Mouse (Mus musculus): ENCODE measurements around the gene Arid2. TPM values are rescaled to one million over a fixed set of nuclear protein-coding genes. Genes with fewer than 3 reads are reported as not detected.
"Not testable (repeated sequence)": the region's sequence is repeated elsewhere in the genome, so short reads cannot be mapped to it uniquely, and the experiment has no call there.

Arid2 gene
- polyA plus RNA-seq, 1 experiment from 2014 or later = 38.7 TPM

DNA sequence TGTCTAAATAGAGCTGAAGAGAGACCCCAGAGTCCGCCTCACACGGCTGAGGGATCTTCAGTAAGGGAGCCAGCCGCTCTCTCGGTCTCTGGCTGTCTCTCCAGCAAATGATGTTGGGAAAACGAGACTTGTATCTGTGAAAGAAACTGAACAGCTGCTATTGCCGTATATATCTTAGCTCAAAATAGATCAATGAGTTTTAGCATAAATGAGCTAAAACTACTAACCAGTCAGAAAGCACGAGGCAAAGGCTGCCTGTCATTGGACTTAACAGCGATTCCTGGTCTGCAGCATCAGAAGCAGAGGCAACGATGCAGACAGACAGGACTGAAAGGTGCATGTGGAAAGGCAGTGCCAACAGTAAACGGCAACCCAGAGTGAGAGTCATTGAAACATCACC is 111.0 kb downstream of the Arid2 start:
- no peak overlapping the region for H3K4me3 ChIP-seq (replicated peaks)
- H3K4me2 ChIP-seq = no peak overlapping the region
- 91% methylated on average over 10 of the region's 10 CpGs for WGBS
- ATAC-seq (ENCODE audit: low FRiP score) = no peak
- no peak overlapping the region for H3K9ac ChIP-seq
- H3K27ac ChIP-seq = no peak overlapping the region
- H3K4me1 ChIP-seq = no peaks in the 10 kb centered on the region
- no peaks in the 10 kb centered on the region for H3K9me3 ChIP-seq
- H3K27me3 ChIP-seq = no peaks in the 10 kb centered on the region
- H3K36me3 ChIP-seq (replicated peaks) = peaks cover 61% of the 10 kb centered on the region

DNA sequence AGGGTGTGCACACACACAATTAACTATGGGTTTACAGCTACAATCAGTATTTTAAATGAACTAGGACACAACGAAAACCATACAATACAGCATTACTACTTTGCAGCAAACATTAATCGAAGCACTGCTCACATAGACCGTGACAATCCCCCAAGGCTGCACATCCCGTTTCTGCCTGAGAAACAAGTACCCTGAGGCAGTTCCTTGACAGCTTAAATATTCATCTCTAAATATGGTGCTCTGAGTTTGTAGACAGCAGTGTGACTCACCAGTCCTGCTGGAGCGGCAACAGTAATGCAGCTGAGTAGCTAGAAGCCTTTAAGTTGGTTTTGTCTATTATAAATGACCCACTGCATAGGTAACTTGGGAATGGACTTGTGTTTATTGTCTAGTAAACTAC is 118.2 kb downstream of the Arid2 start:
- Histone ChIP-seq H3K4me2 (no peak overlapping the region), H3K36me3 (replicated peaks) (peaks cover 31% of the 10 kb centered on the region), H3K4me1 (no peaks in the 10 kb centered on the region), H3K4me3 (replicated peaks) (no peak overlapping the region), H3K27ac (no peak overlapping the region), H3K9me3 (no peaks in the 10 kb centered on the region), H3K9ac (no peak overlapping the region), H3K27me3 (no peaks in the 10 kb centered on the region)
- ATAC-seq (ENCODE audit: low FRiP score) = no peak
- WGBS = 94% methylated on average over 5 of the region's 5 CpGs

GRCm38 (mm10) chr15:96406253-96406652 is 118.9 kb downstream of the Arid2 start:
- Histone ChIP-seq H3K27me3 (no peaks in the 10 kb centered on the region), H3K27ac (no peak overlapping the region), H3K36me3 (replicated peaks) (peaks cover 33% of the 10 kb centered on the region), H3K9me3 (no peaks in the 10 kb centered on the region), H3K9ac (no peak overlapping the region), H3K4me2 (no peak overlapping the region), H3K4me3 (replicated peaks) (no peak overlapping the region), H3K4me1 (no peaks in the 10 kb centered on the region)
- WGBS = 85% methylated on average over 4 of the region's 4 CpGs
- ATAC-seq (ENCODE audit: low FRiP score) = no peak

GRCm38 (mm10) chr15:96407151-96407550 is 119.8 kb downstream of the Arid2 start:
- Histone ChIP-seq H3K36me3 (replicated peaks) (peaks cover 35% of the 10 kb centered on the region), H3K27me3 (no peaks in the 10 kb centered on the region), H3K27ac (no peak overlapping the region), H3K9ac (no peak overlapping the region), H3K9me3 (no peaks in the 10 kb centered on the region), H3K4me1 (no peaks in the 10 kb centered on the region), H3K4me2 (no peak overlapping the region), H3K4me3 (replicated peaks) (no peak overlapping the region)
- no peak for ATAC-seq (ENCODE audit: low FRiP score)
- 84% methylated on average over 2 of the region's 2 CpGs for WGBS

DNA sequence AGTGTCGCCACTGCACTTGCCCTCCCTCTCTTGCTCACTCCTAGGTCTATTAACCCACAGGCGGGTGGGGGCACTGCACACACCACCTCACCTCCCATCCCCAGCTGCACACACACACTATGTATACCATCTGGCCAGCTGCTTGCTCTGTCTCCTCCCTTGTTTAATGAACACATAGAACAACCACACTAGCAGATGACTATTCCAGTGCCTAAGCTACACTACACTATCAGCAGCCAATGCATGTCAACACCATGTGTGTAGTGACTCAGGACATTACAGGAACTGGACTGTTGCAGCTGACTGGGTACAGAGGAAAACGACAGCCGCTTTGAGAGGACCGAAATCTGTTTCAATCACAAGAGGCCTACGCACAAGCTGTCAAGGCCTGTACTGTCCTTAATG is 121.4 kb downstream of the Arid2 start:
- Histone ChIP-seq H3K36me3 (replicated peaks) (peaks cover 43% of the 10 kb centered on the region), H3K4me1 (no peaks in the 10 kb centered on the region), H3K4me3 (replicated peaks) (no peak overlapping the region), H3K27me3 (no peaks in the 10 kb centered on the region), H3K27ac (no peak overlapping the region), H3K4me2 (no peak overlapping the region), H3K9me3 (no peaks in the 10 kb centered on the region), H3K9ac (no peak overlapping the region)
- WGBS = 93% methylated on average over 6 of the region's 6 CpGs
- peak; percentile 39; the same call in 1 of the 2 replicates for ATAC-seq (ENCODE audit: low FRiP score)

DNA sequence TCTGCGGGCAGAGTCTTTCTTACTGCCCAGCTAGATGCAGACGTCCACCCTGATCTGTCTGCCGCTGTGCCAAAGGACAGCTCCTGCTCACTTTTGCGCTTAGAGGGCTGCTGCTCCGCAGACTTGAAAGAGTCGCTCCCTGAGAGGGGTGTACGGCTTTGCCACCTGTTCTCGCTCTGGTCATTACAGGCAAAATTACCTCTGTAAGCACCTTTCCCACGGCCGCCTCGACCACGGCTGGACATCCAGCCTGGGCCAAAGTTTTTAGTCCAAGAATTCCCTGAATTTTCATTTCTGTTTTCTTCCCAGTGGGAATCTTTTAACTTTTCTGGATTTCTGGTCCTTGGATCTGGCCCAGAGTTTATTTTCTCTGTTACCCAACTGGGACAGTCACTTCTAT is 130.8 kb downstream of the Arid2 start:
- 96% methylated on average over 12 of the region's 12 CpGs for WGBS
- Histone ChIP-seq H3K9me3 (no peaks in the 10 kb centered on the region), H3K4me2 (no peak overlapping the region)

GRCm38 (mm10) chr15:96419920-96420319 is 132.6 kb downstream of the Arid2 start:
- H3K36me3 ChIP-seq (replicated peaks) = peaks cover 69% of the 10 kb centered on the region
- no peaks in the 10 kb centered on the region for H3K9me3 ChIP-seq
- no peaks in the 10 kb centered on the region for H3K27me3 ChIP-seq
- no peak overlapping the region for H3K9ac ChIP-seq
- 94% methylated on average over 8 of the region's 8 CpGs for WGBS
- no peak overlapping the region for H3K27ac ChIP-seq
- ATAC-seq (ENCODE audit: low FRiP score) = no peak
- no peaks in the 10 kb centered on the region for H3K4me1 ChIP-seq
- H3K4me2 ChIP-seq = no peak overlapping the region
- no peak overlapping the region for H3K4me3 ChIP-seq (replicated peaks)

More for the DNA sequence above, 130.8 kb downstream of the Arid2 start:
- Histone ChIP-seq H3K4me3 (replicated peaks) (no peak overlapping the region), H3K36me3 (replicated peaks) (peaks cover 86% of the 10 kb centered on the region), H3K27ac (no peak overlapping the region), H3K27me3 (no peaks in the 10 kb centered on the region), H3K4me1 (no peaks in the 10 kb centered on the region), H3K9ac (no peak overlapping the region)
- ATAC-seq (ENCODE audit: low FRiP score) = no peak

GRCm38 (mm10) chr15:96434202-96434601 is 146.9 kb downstream of the Arid2 start:
- no peak overlapping the region for H3K4me2 ChIP-seq
- no peaks in the 10 kb centered on the region for H3K4me1 ChIP-seq
- H3K4me3 ChIP-seq (replicated peaks) = no peak overlapping the region
- no peak overlapping the region for H3K27ac ChIP-seq
- no peak overlapping the region for H3K9ac ChIP-seq
- peaks cover 53% of the 10 kb centered on the region for H3K36me3 ChIP-seq (replicated peaks)
- no peak for ATAC-seq (ENCODE audit: low FRiP score)
- H3K9me3 ChIP-seq = 0 out of 2 replicates have a peak, but pooled peaks cover 4% of the 10 kb centered on the region
- 87% methylated on average over 1 of the region's 1 CpGs for WGBS
- no peaks in the 10 kb centered on the region for H3K27me3 ChIP-seq

- not testable (repeated sequence) for H3K4me1 ChIP-seq; H3K9ac ChIP-seq; H3K27ac ChIP-seq; ATAC-seq (ENCODE audit: low FRiP score); H3K9me3 ChIP-seq; H3K27me3 ChIP-seq; H3K4me2 ChIP-seq; H3K4me3 ChIP-seq (replicated peaks)
- 84% methylated on average over 6 of the region's 6 CpGs for WGBS
- H3K36me3 ChIP-seq (replicated peaks) = peaks cover 17% of the 10 kb centered on the region
Measured at GRCm38 (mm10) chr15:96441480-96441879, 154.2 kb downstream of the Arid2 start.

DNA sequence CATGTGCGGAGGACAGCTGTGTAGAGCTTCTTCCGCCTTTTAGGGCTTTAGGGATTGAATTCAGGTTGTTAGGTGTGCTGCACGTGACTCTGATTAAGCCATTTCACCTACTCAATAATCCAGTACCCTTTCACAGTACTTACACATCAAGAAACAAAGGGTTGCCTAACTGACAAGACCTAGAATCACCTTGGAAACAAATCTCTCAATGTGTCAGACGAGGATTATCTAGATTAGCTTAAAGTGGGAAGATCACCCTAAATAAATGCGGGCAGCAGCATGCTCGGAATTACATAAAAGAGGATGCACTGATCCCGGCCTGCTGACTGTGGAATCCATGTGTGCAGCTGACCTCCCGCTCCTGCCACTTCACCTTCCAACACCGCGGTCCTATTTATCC is 159.5 kb downstream of the Arid2 start:
- Histone ChIP-seq H3K4me1 (no peaks in the 10 kb centered on the region), H3K36me3 (replicated peaks) (peaks cover 24% of the 10 kb centered on the region), H3K4me2 (no peak overlapping the region), H3K9ac (no peak overlapping the region), H3K27ac (no peak overlapping the region), H3K4me3 (replicated peaks) (no peak overlapping the region), H3K9me3 (no peaks in the 10 kb centered on the region), H3K27me3 (no peaks in the 10 kb centered on the region)
- ATAC-seq (ENCODE audit: low FRiP score) = no peak
- 71% methylated on average over 10 of the region's 10 CpGs for WGBS

DNA sequence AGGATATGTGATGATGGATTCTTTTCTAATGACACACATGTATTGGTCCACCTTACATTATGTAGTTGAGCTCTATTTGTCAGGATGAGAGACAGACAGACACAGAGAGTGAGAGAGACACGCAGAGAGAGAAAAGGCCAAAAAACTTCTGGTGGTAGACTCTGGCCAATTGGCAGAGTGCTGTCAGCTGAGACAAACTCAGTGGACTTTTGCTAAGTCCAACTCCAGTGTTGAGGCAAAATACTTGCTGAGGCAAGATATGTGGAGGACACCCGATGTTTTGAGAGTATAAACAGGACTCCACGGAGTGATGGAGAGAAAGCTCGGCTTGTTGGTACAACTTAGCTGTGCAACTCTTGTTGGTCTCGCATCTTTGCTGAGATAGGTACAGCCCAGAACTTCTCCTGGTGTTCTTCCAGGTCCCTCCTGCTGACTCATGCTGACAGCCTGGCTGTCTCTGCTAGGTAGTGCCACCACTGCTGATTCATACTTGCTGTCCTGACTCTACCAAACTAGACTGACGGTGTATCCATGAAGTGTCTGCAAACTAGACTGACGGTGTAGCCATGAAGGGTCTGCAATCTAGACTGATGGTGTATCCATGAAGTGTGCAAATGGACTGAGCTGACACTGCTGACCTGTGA is 161.5 kb downstream of the Arid2 start:
- Histone ChIP-seq H3K4me2 (no peak overlapping the region), H3K9ac (no peak overlapping the region), H3K4me3 (replicated peaks) (no peak overlapping the region), H3K27me3 (no peaks in the 10 kb centered on the region), H3K27ac (no peak overlapping the region), H3K36me3 (replicated peaks) (peaks cover 22% of the 10 kb centered on the region), H3K9me3 (no peaks in the 10 kb centered on the region), H3K4me1 (no peaks in the 10 kb centered on the region)
- no peak for ATAC-seq (ENCODE audit: low FRiP score)
- WGBS = 94% methylated on average over 7 of the region's 7 CpGs

DNA sequence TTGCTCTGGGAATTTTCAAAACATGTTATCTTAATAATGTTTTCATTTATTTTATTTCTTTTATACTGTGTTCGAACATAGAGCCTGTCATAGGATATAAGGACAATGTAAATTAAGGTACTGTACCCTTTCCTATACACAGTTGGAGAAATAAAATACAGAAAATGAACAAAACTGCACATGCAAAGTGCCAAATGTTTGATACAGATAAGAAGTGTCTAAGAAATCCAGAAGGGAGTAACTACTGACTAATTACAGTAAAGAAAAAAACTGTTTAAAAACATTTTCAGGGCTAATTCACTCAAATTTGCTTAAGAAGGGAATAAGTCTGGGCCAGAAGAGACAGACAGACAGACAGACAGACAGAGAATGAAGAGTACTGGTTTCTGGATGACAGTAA is 166.0 kb downstream of the Arid2 start:
- Histone ChIP-seq H3K9me3 (no peaks in the 10 kb centered on the region), H3K4me3 (replicated peaks) (no peak overlapping the region), H3K4me1 (peaks cover 3% of the 10 kb centered on the region), H3K27me3 (no peaks in the 10 kb centered on the region), H3K4me2 (no peak overlapping the region), H3K36me3 (replicated peaks) (peaks cover 14% of the 10 kb centered on the region), H3K27ac (no peak overlapping the region), H3K9ac (no peak overlapping the region)
- WGBS = 95% methylated on average over 1 of the region's 1 CpGs
- no peak for ATAC-seq (ENCODE audit: low FRiP score)
